Mouse (Mus musculus): ENCODE measurements at regions not wholly inside any gene's neighbourhood (a gene's known extent, or its start where the extent isn't known, plus 50 kb on each side); places are given as distances from the start of the nearest gene placed in this dataset.

DNA sequence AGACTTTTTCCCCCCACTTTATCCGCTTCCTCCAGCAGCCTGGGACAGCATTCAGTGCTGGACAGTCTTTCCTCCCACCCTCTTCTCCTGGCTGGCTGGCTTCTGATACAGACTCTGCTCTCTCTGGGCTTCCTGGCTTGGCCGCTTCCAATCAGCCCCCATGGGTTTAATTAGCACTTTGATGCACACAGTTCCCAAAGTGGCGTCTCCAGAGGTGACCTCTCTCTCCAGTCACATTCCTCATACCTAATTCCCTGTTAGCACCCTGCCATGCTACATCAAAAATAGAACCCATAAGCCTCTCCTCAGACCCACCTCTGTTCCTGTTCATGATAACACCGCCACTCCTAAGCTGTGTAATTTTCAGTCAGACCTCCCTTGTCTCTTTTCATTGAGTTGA, 101.9 kb upstream of the Arid2 start:
- ATAC-seq (ENCODE audit: insufficient number of reproducible peaks, low FRiP score, low TSS enrichment, low read depth) = no peak
- H3K4me3 ChIP-seq (replicated peaks) = no peak overlapping the region
- 34% methylated on average over 4 of the region's 4 CpGs for WGBS
- H3K36me3 ChIP-seq = no peaks in the 10 kb centered on the region
- H3K4me1 ChIP-seq = peaks cover 3% of the 10 kb centered on the region; the same call in 1 of the 2 replicates
- H3K9ac ChIP-seq = no peak overlapping the region
- H3K27ac ChIP-seq (replicated peaks) = no peak overlapping the region
- no peaks in the 10 kb centered on the region for H3K9me3 ChIP-seq (replicated peaks)
- no peak overlapping the region for H3K4me2 ChIP-seq (replicated peaks)
- no peaks in the 10 kb centered on the region for H3K27me3 ChIP-seq

DNA sequence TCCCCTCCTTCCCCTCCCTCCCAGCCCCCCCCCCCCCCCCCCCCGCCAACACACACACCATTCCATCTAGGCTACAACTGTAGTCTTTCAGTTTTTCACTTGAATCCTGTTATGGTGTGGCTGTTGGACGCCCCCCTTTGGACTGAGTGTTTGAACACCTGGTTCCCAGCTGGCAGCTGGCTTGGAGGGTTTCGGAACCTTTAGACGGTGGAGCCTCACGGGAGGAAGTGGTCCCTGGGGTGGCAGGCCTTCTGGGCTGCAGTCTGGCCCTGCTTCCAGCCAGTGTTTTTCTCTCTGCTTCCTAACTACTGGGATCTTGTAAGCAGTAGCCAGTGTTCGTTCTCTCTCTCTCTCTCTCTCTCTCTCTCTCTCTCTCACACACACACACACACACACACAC, 101.4 kb upstream of the Arid2 start:
- Histone ChIP-seq H3K27ac (replicated peaks) (no peak overlapping the region), H3K9ac (no peak overlapping the region), H3K4me2 (replicated peaks) (no peak overlapping the region), H3K27me3 (no peaks in the 10 kb centered on the region), H3K36me3 (no peaks in the 10 kb centered on the region), H3K4me3 (replicated peaks) (no peak overlapping the region), H3K4me1 (peaks cover 3% of the 10 kb centered on the region; the same call in 1 of the 2 replicates), H3K9me3 (replicated peaks) (no peaks in the 10 kb centered on the region)
- WGBS = 30% methylated on average over 5 of the region's 6 CpGs
- ATAC-seq (ENCODE audit: insufficient number of reproducible peaks, low FRiP score, low TSS enrichment, low read depth) = no peak

DNA sequence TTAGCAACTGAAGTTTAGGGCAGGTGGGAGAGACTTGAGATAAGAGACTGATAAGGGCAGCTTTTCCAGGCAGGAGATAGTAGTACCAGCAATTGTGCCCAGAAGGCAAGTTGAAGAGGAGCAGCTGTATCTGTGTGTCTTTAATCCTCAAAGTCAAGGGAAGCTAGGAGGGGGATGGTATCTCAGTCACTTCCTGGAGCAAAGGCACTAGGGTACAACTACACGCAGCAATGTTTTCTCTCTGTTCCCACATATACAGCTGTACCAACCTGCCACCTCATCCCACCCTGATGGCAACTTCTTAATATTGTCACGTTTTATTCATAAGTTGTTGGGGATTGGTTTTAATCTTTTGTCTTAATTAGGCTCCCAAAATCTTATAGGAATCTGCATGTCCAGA, 97.8 kb upstream of the Arid2 start:
- Histone ChIP-seq H3K4me1 (peaks cover 3% of the 10 kb centered on the region; the same call in 1 of the 2 replicates), H3K9me3 (replicated peaks) (no peaks in the 10 kb centered on the region), H3K27me3 (no peaks in the 10 kb centered on the region), H3K36me3 (no peaks in the 10 kb centered on the region), H3K4me2 (replicated peaks) (no peak overlapping the region), H3K9ac (no peak overlapping the region), H3K27ac (replicated peaks) (no peak overlapping the region), H3K4me3 (replicated peaks) (no peak overlapping the region)
- 71% methylated on average over 2 of the region's 2 CpGs for WGBS
- no peak for ATAC-seq (ENCODE audit: insufficient number of reproducible peaks, low FRiP score, low TSS enrichment, low read depth)

DNA sequence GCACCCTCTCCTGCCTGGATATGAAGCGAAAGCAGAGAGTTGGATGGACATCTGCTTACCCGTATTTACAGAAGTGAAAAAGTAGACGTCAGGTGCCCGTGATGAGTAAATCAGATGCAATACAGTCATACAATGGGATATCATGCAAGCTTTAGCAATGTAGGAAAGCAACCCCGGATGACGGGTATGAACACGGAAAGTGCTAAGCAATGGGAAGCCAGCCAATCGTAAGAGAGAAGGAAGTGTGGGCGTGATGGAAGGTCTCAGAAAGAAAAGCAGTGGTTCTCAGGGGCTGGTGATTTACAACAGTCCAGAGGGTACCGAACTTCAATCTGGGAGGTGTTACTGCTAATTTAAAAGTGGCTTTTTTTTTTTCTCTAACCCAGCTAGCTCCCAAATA, 89.9 kb upstream of the Arid2 start:
- ATAC-seq (ENCODE audit: insufficient number of reproducible peaks, low FRiP score, low TSS enrichment, low read depth) = no peak
- H3K4me3 ChIP-seq (replicated peaks) = no peak overlapping the region
- H3K36me3 ChIP-seq = no peaks in the 10 kb centered on the region
- no peak overlapping the region for H3K27ac ChIP-seq (replicated peaks)
- no peak overlapping the region for H3K4me2 ChIP-seq (replicated peaks)
- no peaks in the 10 kb centered on the region for H3K27me3 ChIP-seq
- 0 out of 2 replicates have a peak, but pooled peaks cover 4% of the 10 kb centered on the region for H3K4me1 ChIP-seq
- 74% methylated on average over 10 of the region's 10 CpGs for WGBS
- H3K9me3 ChIP-seq (replicated peaks) = no peaks in the 10 kb centered on the region
- no peak overlapping the region for H3K9ac ChIP-seq

DNA sequence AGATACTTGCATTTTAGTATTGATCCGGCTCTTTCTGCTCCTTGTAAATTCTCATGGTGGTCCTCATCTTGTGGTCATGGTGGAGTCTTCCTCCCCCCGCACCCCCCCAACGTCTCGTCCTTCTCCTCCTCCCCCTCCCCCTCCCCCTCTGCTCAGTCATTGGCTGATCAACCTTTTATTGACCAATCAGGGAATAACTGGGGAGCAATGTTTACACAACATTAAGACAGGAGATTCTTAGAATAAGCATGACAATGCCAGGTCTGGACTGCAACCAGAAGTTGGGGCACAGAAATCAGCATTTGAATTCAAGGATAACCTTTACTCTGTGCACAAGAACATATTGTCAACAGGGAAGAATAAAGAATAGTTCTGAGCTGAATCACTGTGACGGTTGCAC, 89.4 kb upstream of the Arid2 start:
- Histone ChIP-seq H3K27me3 (no peaks in the 10 kb centered on the region), H3K4me2 (replicated peaks) (no peak overlapping the region), H3K9me3 (replicated peaks) (no peaks in the 10 kb centered on the region), H3K4me3 (replicated peaks) (no peak overlapping the region), H3K27ac (replicated peaks) (no peak overlapping the region), H3K4me1 (0 out of 2 replicates have a peak, but pooled peaks cover 7% of the 10 kb centered on the region), H3K9ac (no peak overlapping the region), H3K36me3 (no peaks in the 10 kb centered on the region)
- 58% methylated on average over 5 of the region's 5 CpGs for WGBS
- no peak for ATAC-seq (ENCODE audit: insufficient number of reproducible peaks, low FRiP score, low TSS enrichment, low read depth)

DNA sequence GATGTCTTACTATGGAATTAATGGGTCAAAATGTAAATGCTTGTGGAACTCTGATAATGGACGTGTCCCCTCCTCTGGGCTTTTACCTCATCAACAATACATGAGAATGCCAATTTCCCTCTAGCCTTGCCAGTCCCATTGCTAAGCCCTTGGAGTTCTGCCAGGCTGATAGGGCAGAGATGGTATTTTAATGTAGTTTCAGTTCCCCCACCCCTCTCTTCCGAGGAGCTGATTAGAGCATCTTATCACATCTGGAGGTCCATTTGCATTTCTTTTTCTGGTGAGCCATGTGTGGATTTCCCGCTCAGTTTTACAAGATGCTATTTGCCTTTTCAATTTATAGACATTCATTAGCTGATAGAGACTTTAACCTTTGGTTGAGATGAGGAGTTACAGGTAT, 86.0 kb upstream of the Arid2 start:
- H3K4me1 ChIP-seq = 0 out of 2 replicates have a peak, but pooled peaks cover 7% of the 10 kb centered on the region
- H3K4me3 ChIP-seq (replicated peaks) = no peak overlapping the region
- WGBS = 74% methylated on average over 3 of the region's 3 CpGs
- no peaks in the 10 kb centered on the region for H3K27me3 ChIP-seq
- no peak for ATAC-seq (ENCODE audit: insufficient number of reproducible peaks, low FRiP score, low TSS enrichment, low read depth)
- H3K36me3 ChIP-seq = no peaks in the 10 kb centered on the region
- H3K9me3 ChIP-seq (replicated peaks) = no peaks in the 10 kb centered on the region
- no peak overlapping the region for H3K9ac ChIP-seq
- no peak overlapping the region for H3K4me2 ChIP-seq (replicated peaks)
- no peak overlapping the region for H3K27ac ChIP-seq (replicated peaks)

DNA sequence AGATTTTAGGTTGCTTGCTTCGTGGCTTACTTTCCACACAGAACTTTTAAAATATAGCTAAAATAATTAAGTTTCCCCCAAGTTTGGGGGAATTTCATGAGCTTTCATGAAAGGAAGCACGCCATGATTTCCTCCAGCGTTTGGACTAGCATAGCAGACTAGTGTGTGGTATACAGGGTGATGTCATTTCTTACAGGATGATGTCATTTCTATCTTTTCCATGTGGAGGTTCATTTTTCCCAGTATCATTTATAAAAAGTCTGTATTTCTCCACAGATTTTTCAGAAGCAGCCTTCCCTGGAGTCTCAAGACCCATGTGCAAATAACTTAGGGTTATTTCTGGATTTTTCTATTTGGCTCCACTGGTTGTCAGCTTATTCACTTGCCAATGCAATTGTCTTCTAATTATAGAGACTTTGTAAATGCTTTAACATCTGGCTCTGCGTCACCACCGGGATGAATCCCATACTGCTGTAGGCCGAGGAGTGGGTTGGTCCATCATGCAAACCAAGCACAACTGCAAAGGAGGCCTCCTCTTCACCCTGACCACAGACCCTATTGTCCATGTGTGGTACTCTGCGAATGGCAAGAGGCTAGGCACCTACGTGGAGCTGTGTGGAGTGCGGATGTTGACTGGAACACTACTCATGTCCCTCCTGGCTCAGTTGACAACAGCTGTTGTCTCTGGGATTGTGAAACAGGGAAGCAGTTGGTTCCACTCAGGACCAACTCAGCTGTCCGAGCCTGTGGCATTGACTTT, 85.4 kb upstream of the Arid2 start:
- no peak for ATAC-seq (ENCODE audit: insufficient number of reproducible peaks, low FRiP score, low TSS enrichment, low read depth)
- H3K27ac ChIP-seq (replicated peaks) = no peak overlapping the region
- no peaks in the 10 kb centered on the region for H3K9me3 ChIP-seq (replicated peaks)
- H3K9ac ChIP-seq = no peak overlapping the region
- no peaks in the 10 kb centered on the region for H3K27me3 ChIP-seq
- 0 out of 2 replicates have a peak, but pooled peaks cover 7% of the 10 kb centered on the region for H3K4me1 ChIP-seq
- H3K36me3 ChIP-seq = no peaks in the 10 kb centered on the region
- 76% methylated on average over 10 of the region's 10 CpGs for WGBS
- H3K4me2 ChIP-seq (replicated peaks) = no peak overlapping the region
- H3K4me3 ChIP-seq (replicated peaks) = no peak overlapping the region

DNA sequence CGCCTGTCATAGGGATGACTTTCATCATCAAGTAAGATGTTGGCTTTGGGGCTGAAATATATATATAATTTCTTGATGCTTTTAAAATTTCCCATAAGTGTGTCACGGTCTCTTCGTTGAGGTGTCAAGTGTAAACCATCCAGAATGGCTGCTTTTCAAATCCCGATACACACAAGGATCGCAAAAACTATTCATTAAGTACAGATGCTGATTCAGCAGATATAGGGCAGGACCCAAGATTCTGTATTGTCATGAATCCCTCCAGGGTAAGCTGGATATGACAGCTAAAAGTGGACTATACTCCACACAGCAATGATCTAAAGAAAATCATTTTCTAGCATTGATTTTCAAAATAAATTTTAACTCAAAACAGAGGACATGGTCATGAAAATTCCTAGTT, 83.1 kb upstream of the Arid2 start:
- no peak for ATAC-seq (ENCODE audit: insufficient number of reproducible peaks, low FRiP score, low TSS enrichment, low read depth)
- WGBS = 80% methylated on average over 5 of the region's 5 CpGs
- Histone ChIP-seq H3K4me2 (replicated peaks) (no peak overlapping the region), H3K9ac (no peak overlapping the region), H3K27ac (replicated peaks) (no peak overlapping the region), H3K4me1 (0 out of 2 replicates have a peak, but pooled peaks cover 7% of the 10 kb centered on the region), H3K36me3 (no peaks in the 10 kb centered on the region), H3K27me3 (no peaks in the 10 kb centered on the region), H3K9me3 (replicated peaks) (no peaks in the 10 kb centered on the region), H3K4me3 (replicated peaks) (no peak overlapping the region)

DNA sequence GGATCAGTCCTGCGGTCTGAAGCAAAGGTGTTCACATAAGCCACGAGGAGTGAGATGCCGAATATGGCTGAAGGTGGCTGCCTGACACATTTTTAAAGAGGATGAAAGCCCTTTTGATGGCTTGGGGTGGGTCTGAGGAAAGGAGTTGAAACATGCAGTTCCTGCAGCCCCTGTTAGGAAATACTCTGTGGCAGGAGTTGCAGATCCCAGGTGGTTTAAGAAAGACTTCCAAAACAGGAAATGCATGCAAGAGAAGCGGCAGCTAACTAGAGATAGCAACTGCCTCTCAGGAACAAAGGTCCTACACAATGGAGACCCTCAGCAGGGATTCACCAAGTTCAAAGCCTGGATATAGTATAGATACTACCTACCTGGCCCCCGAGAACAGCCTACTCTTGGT, 82.7 kb upstream of the Arid2 start:
- Histone ChIP-seq H3K4me2 (replicated peaks) (no peak overlapping the region), H3K27me3 (no peaks in the 10 kb centered on the region), H3K4me1 (0 out of 2 replicates have a peak, but pooled peaks cover 7% of the 10 kb centered on the region), H3K27ac (replicated peaks) (no peak overlapping the region), H3K4me3 (replicated peaks) (no peak overlapping the region), H3K9me3 (replicated peaks) (no peaks in the 10 kb centered on the region), H3K36me3 (no peaks in the 10 kb centered on the region), H3K9ac (no peak overlapping the region)
- ATAC-seq (ENCODE audit: insufficient number of reproducible peaks, low FRiP score, low TSS enrichment, low read depth) = no peak
- WGBS = 74% methylated on average over 5 of the region's 5 CpGs

DNA sequence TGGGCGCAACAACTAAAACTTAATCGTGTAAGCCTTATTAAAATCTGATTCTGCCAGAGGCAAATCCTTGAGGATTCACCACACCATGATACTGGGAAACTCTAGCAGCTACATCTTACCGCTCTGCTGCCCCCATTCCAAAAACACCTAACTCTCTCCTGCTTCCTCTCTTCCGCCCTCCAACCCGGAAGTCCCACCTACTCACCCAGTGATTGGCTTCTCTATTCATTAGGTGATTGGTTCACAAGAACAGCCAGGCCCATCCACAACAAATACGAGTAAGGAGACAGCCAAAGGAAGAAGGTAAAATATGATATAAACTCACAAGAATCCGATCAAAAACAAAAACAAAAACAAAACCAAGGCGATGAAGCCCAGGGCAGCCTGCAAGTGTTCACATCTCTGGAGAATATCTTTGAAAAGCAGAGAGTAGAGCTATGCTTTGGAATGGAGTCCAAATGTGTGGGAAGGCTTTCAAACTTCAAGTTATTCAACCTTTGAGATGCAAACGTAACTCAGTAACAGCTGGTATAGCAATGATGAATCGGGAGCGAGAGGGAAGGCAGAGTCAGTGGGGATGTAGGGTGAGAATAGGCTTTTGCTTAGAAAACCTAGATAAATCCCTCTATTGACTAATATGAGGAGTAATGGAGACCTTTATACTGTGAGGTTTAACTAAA, 76.5 kb upstream of the Arid2 start:
- 80% methylated on average over 11 of the region's 11 CpGs for WGBS
- no peaks in the 10 kb centered on the region for H3K27me3 ChIP-seq
- H3K4me3 ChIP-seq (replicated peaks) = no peak overlapping the region
- H3K36me3 ChIP-seq = no peaks in the 10 kb centered on the region
- no peak overlapping the region for H3K4me2 ChIP-seq (replicated peaks)
- no peak for ATAC-seq (ENCODE audit: insufficient number of reproducible peaks, low FRiP score, low TSS enrichment, low read depth)
- H3K27ac ChIP-seq (replicated peaks) = no peak overlapping the region
- no peaks in the 10 kb centered on the region for H3K9me3 ChIP-seq (replicated peaks)
- no peak overlapping the region for H3K9ac ChIP-seq
- no peaks in the 10 kb centered on the region for H3K4me1 ChIP-seq

DNA sequence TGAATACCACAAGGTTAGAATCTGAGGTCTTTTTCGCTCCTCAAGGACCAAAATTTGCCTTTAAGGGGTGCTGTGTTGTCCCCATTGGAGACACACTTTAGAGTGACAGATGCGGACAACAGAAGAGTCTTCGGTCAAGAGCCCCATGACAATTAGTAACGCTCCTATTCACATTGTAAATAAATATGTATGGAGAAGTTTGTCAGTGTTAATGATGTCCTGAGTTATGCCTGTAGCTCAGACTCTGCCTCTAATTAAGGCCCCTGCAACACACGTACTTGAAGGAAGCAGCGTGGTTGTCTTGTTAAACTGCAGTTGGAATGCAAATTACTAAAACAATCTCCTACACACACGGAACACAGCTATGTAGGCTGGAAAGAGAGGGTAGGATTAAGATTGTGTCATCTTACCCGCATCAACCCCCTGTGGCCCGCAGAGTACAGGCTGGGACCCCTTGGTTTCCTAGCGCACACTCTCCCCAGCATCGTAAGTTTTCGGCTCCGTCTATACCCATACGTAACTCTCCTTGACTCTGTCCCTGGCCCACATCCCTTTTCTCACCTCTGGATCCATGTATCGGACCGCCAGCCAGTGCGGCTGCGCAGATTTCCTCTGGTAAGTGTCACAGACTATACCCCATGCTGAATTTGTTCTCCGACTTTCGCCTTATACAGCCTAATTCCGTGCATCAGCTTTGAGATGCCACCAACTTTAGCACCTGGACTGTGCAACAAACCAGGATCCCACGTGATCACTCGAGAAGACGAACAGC, 73.6 kb upstream of the Arid2 start:
- Histone ChIP-seq H3K4me2 (replicated peaks) (no peak overlapping the region), H3K4me3 (replicated peaks) (no peak overlapping the region), H3K36me3 (no peaks in the 10 kb centered on the region), H3K9ac (no peak overlapping the region), H3K9me3 (replicated peaks) (no peaks in the 10 kb centered on the region), H3K27ac (replicated peaks) (no peak overlapping the region), H3K4me1 (no peaks in the 10 kb centered on the region), H3K27me3 (no peaks in the 10 kb centered on the region)
- ATAC-seq (ENCODE audit: insufficient number of reproducible peaks, low FRiP score, low TSS enrichment, low read depth) = no peak
- 82% methylated on average over 24 of the region's 24 CpGs for WGBS

Measured in embryonic facial prominence, embryonic 15.5 days (tissue).